Mouse (Mus musculus) forebrain, embryonic 10.5 days (tissue): ENCODE measurements at regions not wholly inside any gene's neighbourhood (a gene's known extent, or its start where the extent isn't known, plus 50 kb on each side); places are given as distances from the start of the nearest gene placed in this dataset.
A peak's percentile ranks its signal among the peaks of the same experiment; 100 is the strongest.

Experiments
- DNase-seq: peaks from one replicate; pipeline ENCODE4 v3.0.0-alpha.2; 2017; ENCODE audit warnings: low spot score; ENCODE audit errors: extremely low spot score
- H3K27ac ChIP-seq: fragments of 300-500 bp; sonication (generic); 2 replicates; pipeline ENCODE4 v1.5.1; 2016; ENCODE audit warnings: mild to moderate bottlenecking
- H3K27me3 ChIP-seq: fragments of 300-500 bp; sonication (generic); 2 replicates; pipeline ENCODE4 v1.6.1; 2016; ENCODE audit warnings: mild to moderate bottlenecking; ENCODE audit not compliant: poor library complexity, severe bottlenecking
- H3K36me3 ChIP-seq: fragments of 300-500 bp; sonication (generic); replicated peaks from 2 replicates; pipeline ENCODE4 v1.6.1; 2016; ENCODE audit warnings: mild to moderate bottlenecking, moderate library complexity
- H3K4me1 ChIP-seq: fragments of 300-500 bp; sonication (generic); 2 replicates; pipeline ENCODE4 v1.6.1; 2016
- H3K4me3 ChIP-seq: fragments of 300-500 bp; sonication (generic); 2 replicates; pipeline ENCODE4 v1.5.1; 2016; ENCODE audit warnings: mild to moderate bottlenecking, moderate library complexity
- H3K9me3 ChIP-seq: fragments of 300-500 bp; sonication (generic); 2 replicates; pipeline ENCODE4 v1.6.1; 2016; ENCODE audit warnings: mild to moderate bottlenecking, moderate library complexity
- WGBS: fragments of 180-500 bp; shearing (Covaris S2); methylation state at CpG from one replicate; pipeline ENCODE4 v1.1.7; 2016; 5-methylcytosine and 5-hydroxymethylcytosine counted together

DNA sequence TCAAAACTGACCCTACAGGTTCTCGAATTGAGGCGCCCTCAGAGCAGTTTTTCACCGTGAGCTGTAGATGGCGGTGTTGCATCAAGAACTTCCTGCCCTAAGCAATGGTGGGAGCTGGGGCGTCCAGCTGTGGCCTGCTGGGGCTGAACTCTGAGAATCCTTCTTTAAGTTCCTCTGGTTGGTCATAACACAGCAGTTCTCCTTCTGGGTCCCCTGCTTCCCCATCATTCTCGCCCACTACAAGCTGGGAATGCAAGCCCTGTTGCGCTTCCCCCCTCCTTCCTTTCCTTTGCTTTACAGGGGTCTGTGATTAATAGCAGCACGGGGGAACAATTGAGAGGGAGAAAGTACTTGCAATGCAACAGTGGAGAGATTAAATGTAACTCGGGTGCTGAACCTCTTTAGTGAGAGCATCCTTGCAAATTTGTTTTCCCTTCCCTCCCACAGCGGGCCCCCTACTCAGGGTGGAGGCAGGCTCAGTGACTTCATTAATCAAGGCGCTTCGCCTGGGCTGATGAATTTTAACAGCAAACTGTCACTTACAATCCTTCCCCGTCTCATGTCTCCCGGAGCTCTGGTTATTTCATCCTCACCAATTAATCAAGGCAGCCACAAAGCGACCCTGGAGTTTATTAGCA is 794.3 kb upstream of the Api5 start:
- H3K36me3 ChIP-seq, result no peaks in the 10 kb centered on the region
- DNase-seq, result peak; percentile 70
- H3K4me1 ChIP-seq, result peaks cover 8% of the 10 kb centered on the region
- H3K27me3 ChIP-seq, result no peaks in the 10 kb centered on the region
- WGBS, result 4% methylated on average over 15 of the region's 15 CpGs
- H3K9me3 ChIP-seq, result no peaks in the 10 kb centered on the region
- peak overlapping the region; percentile 74 for H3K27ac ChIP-seq
- peak overlapping the region; percentile 46 for H3K4me3 ChIP-seq

- no peaks in the 10 kb centered on the region for H3K36me3 ChIP-seq
- WGBS, result 32% methylated on average over 9 of the region's 9 CpGs
- H3K4me3 ChIP-seq, result no peak overlapping the region
- no peak overlapping the region for H3K27ac ChIP-seq
- H3K9me3 ChIP-seq, result no peaks in the 10 kb centered on the region
- H3K4me1 ChIP-seq, result peaks cover 8% of the 10 kb centered on the region
- DNase-seq, result no peak
- no peaks in the 10 kb centered on the region for H3K27me3 ChIP-seq
Observed at GRCm38 (mm10) chr2:95231739-95232134, 793.8 kb upstream of the Api5 start.

- Histone ChIP-seq H3K27ac (no peak overlapping the region), H3K27me3 (no peaks in the 10 kb centered on the region), H3K9me3 (no peaks in the 10 kb centered on the region), H3K4me1 (peaks cover 8% of the 10 kb centered on the region), H3K4me3 (no peak overlapping the region), H3K36me3 (no peaks in the 10 kb centered on the region)
- DNase-seq, result no peak
- 93% methylated on average over 2 of the region's 2 CpGs for WGBS
Observed at GRCm38 (mm10) chr2:95229386-95229785, 791.5 kb upstream of the Api5 start.

- Histone ChIP-seq H3K9me3 (no peaks in the 10 kb centered on the region), H3K4me3 (no peak overlapping the region), H3K36me3 (no peaks in the 10 kb centered on the region), H3K4me1 (no peaks in the 10 kb centered on the region), H3K27me3 (no peaks in the 10 kb centered on the region), H3K27ac (no peak overlapping the region)
- 77% methylated on average over 4 of the region's 4 CpGs for WGBS
- DNase-seq, result no peak
Observed at GRCm38 (mm10) chr2:95210216-95210941, 772.4 kb upstream of the Api5 start.
